Mouse (Mus musculus) gastrocnemius, postnatal 36 days (tissue): ENCODE measurements at regions not wholly inside any gene's neighbourhood (a gene's known extent, or its start where the extent isn't known, plus 50 kb on each side); places are given as distances from the start of the nearest gene placed in this dataset.

Experiments used
- DNase-seq, 2 experiments: peaks; one replicate each; pipeline ENCODE4 v3.0.0; 2022
- intact Hi-C: fragments of 180-260 bp; cut with DNase I; formaldehyde crosslinking; loops from one replicate; pipeline ENCODE4 v1.15.1; 2025

DNA sequence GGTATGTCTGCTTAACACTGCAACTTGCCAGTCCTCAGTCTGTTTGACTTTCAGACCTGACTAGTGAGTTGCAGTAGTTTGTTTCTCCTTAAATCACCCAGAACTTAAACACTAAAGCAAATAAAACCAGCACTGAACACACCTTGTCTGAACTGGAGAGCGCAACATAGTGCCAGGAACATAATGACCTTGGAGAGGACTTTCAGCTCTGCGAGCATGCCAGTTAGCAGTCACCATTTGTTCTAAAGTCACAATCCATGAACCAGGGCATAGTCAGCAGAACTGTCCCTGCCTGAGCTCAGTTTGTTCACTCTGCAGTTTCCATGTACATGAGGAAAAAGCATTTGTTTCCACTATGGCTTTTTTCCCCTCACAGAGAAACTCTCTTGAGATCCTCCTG is 742.4 kb downstream of the Nedd1 start:
- no peak for DNase-seq
- intact Hi-C loops = no loop called here

- intact Hi-C loops = no loop called here
- DNase-seq = no peak
Observed at GRCm38 (mm10) chr10:91971951-91972350, 750.3 kb downstream of the Nedd1 start.

- no peak for DNase-seq
- intact Hi-C loops = no loop called here
Observed at GRCm38 (mm10) chr10:91967570-91968310, 754.5 kb downstream of the Nedd1 start.

- intact Hi-C loops = no loop called here
- DNase-seq = no peak
Observed at GRCm38 (mm10) chr10:91959734-91960492, 762.3 kb downstream of the Nedd1 start.

DNA sequence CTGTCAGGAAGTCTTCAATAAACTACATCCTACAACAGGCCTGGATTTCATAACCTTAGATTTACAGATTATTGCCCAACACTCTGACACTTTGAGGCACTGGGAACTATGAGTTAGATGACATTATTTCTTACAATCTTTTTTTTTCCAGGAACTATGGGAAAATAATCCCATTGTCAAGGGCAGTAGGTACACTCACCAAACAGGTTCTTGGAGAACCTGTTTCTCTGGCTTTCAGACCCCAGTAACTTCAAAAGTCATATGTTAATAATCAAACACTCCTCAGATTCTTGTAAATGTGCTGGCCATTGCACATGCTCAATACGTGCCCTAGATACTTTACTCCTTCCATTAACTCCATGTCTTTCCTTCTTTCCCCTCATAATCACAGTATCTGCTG is 769.1 kb downstream of the Nedd1 start:
- no peak for DNase-seq
- intact Hi-C loops = no loop called here

DNA sequence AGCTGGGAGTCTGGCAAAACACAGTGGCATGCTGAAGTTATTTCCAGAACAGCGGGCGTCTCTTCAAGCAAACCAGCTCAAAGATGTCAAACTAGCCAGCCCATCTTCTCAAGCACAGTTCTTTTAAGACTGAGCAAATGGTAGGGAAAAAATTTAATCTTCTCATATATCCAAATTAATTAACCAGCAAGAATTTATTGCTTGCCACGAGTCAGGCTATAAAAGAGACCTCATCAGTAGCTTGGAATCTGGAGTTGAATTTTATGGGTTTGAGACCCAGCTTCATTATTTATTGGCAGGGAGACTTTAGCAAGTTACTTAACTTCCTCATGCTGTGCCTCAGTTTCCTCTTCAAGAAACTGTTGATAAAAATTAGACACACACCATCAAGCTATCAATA is 742.5 kb upstream of the Tmpo start:
- DNase-seq = no peak

GRCm38 (mm10) chr10:91889864-91890263 is 708.7 kb upstream of the Tmpo start:
- intact Hi-C loops = no loop called here
- no peak for DNase-seq

More for the DNA sequence above, 742.5 kb upstream of the Tmpo start:
- intact Hi-C loops = no loop called here

- intact Hi-C loops = no loop called here
- no peak for DNase-seq
Observed at GRCm38 (mm10) chr10:91888537-91888936, 707.4 kb upstream of the Tmpo start.

GRCm38 (mm10) chr10:91883155-91883554 is 702.0 kb upstream of the Tmpo start:
- no peak for DNase-seq
- intact Hi-C loops = no loop called here

DNA sequence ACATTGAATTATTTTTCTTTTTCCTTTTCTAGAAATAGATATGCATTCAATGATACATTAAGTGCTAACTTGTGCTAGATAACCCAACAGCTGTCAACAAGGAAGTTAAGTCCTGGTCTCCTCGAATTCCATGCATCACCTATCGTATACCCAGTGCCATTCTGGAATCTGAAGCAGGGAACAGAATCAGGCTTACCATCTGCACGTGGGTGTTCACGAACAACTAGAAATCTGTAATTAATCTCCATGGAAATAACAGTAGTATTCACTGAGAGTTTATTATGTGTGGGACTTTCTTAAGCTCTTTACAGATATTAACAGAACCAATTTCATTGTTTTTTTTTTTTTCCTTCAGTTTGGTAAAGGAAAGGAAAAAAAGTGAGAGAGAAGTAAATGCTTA is 701.4 kb upstream of the Tmpo start:
- intact Hi-C loops = no loop called here
- no peak for DNase-seq

- no peak for DNase-seq
- intact Hi-C loops = no loop called here
Observed at GRCm38 (mm10) chr10:91881521-91882228, 700.6 kb upstream of the Tmpo start.

GRCm38 (mm10) chr10:91875450-91875849 is 694.3 kb upstream of the Tmpo start:
- intact Hi-C loops = no loop called here
- DNase-seq = no peak

DNA sequence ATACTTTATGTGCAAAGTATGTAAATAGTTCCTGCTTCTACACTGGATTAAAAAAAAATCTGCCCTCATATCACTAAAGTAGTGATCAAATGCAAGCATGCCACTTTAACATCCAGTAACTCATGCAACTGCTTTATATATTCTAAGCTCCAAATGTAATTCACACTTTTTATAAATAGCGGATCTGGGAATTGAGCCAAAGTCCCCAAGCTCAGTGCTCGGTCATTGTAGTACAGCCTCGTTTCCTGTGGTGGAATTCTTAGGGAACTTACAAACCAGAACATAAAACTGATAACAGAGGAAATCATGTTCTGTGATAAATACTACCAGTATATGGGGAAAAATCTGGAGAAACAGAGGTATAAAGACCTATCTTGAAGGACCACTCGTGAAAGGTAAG is 690.1 kb upstream of the Tmpo start:
- intact Hi-C loops = no loop called here
- DNase-seq = no peak

DNA sequence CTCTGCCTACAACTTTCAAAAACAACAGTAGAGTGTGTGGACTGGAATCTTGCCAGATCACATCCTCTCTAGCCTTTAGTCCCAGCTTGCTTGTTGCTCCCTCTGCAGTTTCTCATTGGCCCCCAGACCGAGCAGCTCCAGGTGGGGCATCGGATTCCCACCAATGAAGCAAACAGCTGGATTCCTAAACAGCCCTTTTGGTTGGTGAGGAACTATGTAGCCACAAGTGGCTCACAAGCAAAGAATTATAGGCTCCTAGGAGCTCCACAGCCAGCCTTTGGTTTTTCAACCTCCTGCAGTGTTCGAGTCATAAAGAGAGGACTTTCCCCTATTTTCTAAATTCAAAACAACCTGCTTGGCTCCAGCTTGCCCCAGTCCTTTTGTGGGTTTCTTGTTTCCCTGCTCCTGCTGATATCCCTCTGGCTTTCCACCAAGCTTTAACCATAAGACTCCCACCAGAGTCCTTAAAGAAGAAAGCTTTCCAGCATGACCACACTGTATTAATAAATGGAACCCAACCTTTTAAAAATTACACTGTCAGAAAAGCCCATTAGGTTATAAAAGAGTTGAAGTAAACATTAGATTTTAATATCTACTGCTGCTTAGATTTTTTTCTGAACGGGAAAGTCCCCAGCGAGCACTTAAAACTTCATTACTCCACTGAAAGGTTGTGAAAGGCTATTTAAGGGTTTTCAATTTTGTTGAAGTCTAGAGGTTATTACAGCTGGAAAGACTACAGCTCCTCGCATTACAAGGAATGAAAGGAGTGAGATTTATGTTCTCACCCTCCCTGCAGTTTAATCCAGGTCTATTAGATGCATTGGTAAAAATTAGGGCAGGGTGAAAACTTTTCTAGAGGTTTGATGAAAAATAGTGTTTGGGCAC is 677.8 kb upstream of the Tmpo start:
- DNase-seq = no peak
- intact Hi-C loops = no loop called here

GRCm38 (mm10) chr10:91827074-91827473 is 646.0 kb upstream of the Tmpo start:
- intact Hi-C loops = no loop called here
- DNase-seq = no peak

DNA sequence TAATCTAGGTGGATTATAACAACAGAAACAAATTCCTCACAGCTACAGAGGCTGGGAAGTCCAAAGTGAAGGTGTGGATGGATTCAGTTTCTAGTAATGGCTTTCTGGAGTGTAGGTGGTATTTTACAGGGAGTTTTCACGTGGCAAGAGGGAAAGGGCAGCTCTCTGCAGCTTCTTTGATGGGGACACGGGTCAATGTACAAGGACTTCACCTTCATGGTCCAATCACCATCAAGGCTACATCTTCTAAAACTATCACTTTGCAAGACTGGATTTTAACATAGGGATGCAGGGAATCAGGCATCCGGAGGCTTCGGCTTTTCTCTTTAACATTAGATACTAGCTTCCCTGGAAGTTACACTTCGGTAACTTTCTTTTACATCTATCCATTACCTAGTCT is 642.4 kb upstream of the Tmpo start:
- intact Hi-C loops = no loop called here

DNA sequence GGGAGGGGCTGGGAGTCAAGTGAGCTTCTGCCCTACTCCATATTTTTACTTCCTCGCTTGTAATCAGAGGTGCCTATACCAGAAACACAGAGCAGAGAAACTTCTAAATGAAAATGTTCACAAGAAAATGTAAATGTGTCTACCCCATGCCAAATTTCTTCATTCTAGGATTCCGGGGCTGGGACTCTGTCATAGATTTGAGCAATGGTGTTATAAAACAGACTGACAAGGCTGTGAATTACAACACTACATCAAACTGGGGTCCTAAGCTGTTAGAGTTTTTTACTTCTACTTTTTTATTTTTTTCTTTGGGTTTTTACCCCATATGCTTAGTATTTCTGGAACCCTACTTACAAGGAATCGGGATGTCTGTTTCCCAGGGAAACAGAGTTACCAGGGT is 623.8 kb upstream of the Tmpo start:
- intact Hi-C loops = no loop called here
- DNase-seq = no peak

More for the DNA sequence above, 642.4 kb upstream of the Tmpo start:
- no peak for DNase-seq
